Mouse (Mus musculus) left cerebral cortex, adult 18-20 months (tissue): Measurements from ENCODE around the gene Sh3bp5. TPM values are rescaled to one million over a fixed set of nuclear protein-coding genes. Genes with fewer than 3 reads are reported as not detected.
A peak's percentile ranks its signal among the peaks of the same experiment; 100 is the strongest.

Source experiments
- DNase-seq, 2 experiments: peaks; one replicate each; pipeline ENCODE4 v3.0.0; 2021 to 2022; ENCODE audit warnings: low spot score in 2 of 2, mixed read lengths in 1 of 2
- total RNA-seq, 2 experiments: library from RNA; stranded (reverse); gene quantifications; 2 replicates each; pipeline ENCODE4 v1.2.3; 2021

Gene Sh3bp5
- total RNA-seq, 2 experiments from 2014 or later = 61.4 to 68.3 TPM

DNA sequence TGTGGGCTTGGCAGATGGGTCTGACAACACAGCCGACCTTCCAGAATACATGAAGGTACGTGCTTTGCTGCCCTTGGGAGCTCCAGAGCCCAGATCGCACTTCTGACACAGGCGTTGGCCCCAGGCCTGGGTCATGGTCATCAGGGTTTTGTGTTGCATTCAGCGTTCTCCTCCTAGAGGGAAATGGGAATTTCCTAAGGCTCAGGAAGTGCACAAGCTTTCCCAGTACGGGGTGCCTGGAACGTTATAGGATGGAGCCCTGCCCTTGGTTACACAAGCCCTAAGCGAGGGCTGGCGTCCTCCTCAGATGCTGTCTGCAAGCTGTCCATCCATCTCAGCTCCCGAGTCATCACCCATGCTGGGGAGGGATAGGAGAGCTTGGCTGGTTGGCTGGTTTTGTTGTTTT, 23.2 kb downstream of the Sh3bp5 start:
- no peak for DNase-seq

DNA sequence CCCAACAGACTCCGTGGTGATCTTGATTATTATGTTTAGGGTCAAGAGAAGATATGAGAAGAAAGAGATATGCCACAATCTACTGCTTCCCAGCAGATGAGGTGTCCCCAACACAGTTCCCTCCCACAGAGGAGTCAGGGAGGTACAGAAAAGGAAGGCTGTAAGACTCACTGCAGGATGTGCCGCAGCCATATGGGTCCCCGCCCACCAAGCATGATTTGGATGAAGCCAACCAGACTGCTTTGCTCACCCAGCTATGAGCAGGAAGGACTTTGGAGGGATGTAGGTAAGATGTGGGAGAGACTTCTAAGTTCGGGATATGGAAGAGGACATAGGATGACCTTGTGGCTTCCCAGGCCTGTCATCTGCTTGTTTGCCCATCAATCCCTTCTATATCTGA, 25.1 kb downstream of the Sh3bp5 start:
- DNase-seq = peak; percentile 83 to 88

DNA sequence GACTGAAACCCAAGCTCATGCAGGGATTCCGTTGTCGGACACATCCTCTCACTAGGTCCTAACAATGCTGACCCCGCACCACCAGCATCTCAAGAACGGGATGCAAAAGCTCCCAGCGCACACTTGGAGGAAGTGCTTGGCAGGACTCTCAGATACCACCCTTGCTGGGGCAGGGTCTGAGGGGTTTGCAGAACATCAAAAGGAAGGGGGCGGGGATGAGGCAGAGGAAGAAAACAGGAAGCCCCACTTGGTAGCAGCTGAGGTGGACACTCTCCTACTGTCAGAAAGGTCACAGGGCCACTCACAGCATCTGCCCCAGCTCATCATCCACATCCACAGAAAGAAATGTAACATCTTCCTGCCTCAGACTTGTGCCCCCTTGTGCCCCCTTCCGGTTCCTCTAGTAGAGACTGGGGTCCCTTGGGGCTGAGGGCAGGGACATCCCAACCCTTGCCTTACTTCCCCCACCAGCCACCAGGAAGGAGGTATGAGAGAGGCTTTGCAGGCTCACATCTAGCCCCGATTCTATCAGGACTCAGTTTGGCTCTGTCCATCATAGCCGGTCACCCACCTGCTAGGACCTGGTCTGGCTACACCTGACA, 25.7 kb downstream of the Sh3bp5 start:
- no peak for DNase-seq

DNA sequence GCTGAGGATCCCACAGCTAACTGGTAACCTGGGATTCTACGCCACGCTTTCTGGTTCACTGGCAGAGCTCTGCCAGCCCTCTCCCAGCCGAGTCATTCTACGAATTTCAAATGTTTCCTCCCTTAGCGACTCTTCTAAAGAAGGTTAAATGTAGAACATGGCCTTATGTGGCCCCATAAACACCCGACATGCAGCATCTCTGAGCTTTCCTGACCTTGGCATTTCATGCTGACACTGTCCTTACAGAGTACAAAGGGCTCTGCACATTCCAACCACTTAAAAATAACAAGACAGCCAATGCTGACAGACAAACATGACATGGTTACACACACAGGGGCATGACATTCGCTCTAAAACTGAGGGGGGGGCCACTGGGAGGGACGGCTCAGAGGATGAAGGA, 27.2 kb downstream of the Sh3bp5 start:
- no peak for DNase-seq

DNA sequence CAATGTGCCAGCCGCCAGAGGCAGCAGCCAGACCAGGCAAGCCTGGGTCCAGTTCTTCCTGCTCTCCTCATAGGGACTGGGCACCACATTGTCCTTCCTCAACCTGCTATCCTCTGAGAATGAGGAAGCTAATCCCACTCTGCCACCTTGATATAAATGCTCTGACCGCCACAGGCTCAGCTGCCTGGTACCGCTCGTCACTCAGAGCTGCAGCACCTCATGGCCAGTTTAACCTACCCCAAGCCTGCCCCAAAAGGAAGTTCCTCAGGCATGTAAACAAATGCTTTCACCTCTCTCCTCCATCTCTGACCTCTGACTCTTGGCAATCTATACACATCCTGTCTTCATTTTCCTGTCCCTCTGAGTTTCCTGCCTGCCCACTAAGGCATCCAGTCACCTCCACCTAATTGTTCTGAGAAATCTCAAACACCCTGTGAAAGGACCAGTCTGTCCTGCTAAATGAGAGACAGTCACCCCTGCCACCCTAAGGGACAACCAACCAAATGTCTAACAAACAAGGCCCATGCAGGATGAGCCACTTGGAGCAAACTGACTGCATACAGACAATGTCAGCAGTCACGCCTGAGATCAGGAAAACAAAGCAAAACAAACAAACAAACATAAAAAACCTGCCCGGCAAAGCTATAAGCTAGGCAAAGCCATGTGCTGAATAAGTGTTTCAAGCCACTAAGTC, 27.8 kb downstream of the Sh3bp5 start:
- no peak for DNase-seq

DNA sequence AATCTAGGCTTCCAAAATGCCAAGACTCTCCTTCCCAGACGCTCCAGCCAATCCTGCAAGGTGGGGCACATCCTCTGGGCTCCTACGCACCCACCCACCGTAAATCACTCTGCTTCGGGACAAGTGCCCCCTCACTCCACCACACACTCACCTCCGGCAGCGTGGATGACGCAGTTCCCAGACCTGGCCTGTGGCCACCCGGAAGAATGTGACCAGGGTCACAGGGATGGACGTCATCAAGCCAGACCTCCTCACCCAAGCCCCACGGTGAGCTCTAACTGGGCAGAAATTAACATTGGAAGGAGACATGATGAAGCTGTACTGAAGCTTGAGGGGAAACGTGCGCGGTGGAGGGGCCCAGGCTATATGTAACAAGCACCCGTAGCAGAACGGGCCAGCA, 28.7 kb downstream of the Sh3bp5 start:
- DNase-seq = no peak

DNA sequence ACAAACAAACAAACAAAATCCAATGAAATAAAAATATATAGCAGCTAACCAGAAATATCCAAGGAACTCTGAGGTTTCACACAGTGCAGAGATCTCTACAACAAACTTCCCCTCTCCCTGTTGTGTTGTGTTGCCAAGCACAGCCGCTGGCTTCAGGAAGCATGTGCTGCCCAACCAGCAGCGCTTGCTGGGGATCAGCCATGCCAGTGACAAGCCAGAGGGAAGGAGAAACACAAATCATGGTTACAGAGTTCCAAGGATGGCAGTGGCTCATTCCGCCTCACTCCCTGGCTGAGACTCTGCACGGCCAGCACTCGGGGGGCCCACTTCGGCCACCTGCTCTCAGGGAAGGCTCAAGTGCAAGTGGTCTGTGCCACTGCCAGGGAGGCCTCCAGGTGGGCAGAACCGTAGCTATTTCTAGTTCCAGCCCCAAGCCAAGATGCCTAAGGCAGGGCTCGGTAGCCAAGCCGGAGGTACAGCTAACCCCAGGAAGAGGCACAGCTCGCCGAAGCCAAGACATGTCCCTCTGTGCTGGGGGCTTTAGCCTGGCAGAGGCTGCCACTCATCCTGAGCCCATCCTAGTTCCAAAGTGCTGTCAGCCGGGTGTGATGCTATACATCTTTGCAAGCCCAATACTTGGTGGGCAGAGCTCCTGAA, 29.6 kb downstream of the Sh3bp5 start:
- no peak for DNase-seq

DNA sequence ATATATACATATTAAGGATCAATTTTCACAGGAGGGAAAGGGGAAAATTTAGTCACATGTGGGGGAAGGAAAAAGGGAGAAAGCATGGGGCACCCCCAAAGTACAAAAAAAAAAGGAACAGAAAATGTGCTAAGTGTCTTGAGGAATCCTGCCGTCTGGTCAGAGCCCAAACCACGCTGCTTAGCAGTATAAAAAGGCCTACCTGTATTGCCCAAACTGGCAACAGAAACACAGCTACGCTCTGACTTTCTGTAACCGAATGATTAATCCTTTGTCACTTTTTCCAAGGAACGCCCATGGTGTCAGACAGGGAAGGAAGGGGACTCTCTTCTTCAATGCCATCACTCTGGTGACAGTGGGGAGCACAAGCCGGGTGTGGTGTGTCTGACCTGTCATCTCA, 30.2 kb downstream of the Sh3bp5 start:
- no peak for DNase-seq

DNA sequence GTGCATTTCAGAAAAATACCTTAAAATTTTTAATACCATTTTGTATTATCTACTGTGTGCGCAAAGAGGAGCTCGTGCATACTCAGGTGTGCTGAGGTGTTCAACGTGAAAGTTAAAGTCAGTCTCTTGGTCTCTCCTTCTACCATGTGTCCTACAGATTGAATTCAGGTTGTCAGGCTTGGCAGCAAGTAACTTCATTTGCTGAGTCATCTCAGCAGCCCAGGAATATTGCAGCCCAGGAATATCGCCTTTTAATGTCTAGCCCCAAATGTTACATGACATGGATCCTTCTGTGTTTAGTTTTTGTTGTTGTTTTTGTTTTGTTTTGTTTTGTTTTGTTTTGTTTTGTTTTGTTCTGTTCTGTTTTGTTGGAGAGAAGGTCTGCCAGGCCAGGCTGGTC, 31.2 kb downstream of the Sh3bp5 start:
- DNase-seq = no peak

DNA sequence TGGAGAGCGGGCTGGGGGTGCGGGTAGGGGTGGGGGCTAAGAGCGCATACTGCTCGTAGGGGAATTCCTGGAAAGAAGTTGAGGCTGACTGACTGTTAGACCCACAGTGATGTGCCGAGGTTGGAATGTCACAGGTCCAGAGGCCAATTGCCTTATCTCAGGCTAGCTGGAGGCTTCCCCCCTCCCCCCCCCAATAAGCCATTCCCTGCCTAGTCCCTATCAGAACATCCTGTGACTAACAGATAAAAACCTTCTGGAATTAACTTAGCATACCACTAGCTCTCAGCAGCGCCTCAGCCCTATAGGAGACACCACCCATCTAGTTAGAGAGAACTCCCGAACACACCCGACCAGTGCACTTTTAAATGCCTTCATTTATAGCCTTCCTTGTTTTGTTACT, 31.9 kb downstream of the Sh3bp5 start:
- no peak for DNase-seq

DNA sequence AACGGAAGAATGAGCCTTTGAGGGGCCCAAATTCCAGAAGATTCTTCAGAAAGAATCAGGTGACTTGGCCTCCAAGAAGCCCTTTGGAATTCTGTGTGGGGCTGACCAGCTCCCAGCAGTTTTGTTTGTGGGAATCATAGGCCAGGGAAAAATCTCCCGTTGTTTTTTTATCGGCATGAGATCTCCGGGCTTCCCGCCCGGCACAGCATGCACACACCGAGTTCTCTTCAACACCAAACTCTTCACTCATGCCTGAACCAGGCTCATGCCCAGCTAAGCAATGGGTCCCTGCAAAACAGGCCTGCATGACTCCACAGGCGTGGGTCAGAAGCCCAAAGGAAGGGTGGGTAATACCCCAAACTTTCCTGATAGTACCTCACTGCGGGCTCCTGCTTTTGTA, 32.3 kb downstream of the Sh3bp5 start:
- DNase-seq = no peak

DNA sequence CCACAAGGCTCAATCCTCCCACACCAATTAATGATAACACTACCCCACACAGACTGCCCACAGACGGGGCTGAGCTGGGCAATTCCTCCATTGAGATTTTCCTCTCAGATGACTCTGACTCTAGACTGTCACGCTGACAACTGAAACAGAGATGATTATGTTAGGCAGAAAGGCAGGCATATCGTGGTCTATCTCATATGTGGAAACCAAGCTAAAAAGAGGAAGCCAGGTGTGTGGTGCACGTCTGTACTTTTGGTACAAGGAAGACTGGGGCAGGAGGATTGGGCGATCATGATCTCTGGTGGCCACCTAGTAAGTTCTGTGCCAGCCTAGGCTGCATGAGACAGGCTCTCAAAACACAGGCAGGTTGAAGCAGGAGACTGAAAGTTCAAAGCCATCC, 33.2 kb downstream of the Sh3bp5 start:
- no peak for DNase-seq

DNA sequence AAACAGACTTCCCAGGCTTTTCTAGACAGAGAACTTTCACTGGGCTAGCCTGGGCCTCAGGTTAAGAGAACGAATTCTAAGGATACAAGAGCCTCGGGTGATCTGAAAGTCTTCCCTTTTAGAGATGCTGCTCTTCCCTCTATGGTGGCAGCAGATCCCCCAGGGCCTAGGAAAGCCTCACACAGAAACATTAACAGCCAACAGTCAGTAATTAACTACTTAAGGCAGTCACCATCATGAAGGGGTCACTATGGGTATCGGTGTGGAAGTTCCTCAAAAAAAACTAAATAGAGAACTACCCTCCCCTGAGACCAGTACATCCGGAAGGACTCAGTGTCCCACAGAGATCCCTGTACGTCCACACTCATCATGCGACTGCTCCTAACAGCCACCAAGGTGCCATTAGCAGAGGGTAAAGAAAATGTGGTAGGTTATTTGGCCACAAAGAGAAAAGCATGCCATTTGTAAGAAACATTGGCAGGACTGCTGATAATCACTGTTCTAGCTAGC, 33.9 kb downstream of the Sh3bp5 start:
- no peak for DNase-seq

DNA sequence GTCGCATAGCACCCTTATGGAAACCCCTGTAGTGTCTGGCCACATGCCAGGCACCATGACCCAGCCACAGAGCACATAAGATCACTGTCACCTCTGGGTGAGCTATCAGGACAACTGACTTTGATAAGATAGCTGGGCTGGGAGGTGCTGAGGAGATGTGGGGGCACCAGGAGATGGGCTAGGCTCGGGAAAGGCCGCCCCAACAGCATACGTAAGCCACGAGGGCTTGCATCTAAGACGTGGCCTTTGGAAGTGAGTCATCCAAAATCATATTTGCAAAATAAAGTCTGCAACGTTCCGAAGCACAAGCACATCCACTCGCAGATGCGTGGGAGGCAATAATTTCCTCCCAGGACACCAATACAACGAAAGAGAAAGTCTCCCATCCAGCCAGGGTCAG, 35.0 kb downstream of the Sh3bp5 start:
- DNase-seq = no peak

DNA sequence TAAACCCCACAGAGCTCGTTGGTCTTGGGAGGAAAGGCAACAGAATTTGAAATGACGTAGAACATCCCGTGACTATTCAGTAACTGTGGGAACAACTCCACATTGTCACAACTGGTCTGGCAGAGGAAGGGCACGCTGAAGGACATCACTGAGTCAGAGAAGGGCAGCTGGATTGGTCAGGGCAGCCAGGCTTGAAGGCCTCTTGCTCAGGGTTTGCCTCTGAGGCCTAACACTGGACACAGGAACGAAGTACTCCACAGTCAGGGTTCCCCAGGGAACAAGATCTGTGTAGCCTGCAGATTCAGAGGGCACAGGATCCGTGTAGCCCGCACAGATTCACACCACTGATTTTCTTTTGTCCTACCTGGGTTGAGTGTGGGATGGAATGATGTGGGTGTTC, 35.6 kb downstream of the Sh3bp5 start:
- DNase-seq = no peak

DNA sequence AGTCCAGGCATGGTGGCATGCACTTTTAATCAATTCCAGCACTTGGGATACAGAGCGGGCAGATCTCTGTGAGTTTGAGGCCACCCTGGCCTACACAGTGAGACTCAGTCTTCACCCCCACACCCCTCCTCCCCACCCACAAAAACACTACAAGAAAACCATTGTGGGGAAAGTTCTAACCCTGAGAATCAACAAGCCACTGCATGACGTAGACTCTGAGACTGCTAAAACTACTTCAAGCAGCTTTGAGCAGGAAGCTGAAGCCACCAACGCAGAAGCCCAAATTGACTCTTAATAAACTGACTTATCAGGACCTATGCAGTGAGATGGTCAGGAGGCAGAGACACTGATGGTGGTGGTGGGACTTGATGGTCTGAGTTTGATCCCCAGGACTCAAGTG, 36.6 kb downstream of the Sh3bp5 start:
- DNase-seq = no peak

DNA sequence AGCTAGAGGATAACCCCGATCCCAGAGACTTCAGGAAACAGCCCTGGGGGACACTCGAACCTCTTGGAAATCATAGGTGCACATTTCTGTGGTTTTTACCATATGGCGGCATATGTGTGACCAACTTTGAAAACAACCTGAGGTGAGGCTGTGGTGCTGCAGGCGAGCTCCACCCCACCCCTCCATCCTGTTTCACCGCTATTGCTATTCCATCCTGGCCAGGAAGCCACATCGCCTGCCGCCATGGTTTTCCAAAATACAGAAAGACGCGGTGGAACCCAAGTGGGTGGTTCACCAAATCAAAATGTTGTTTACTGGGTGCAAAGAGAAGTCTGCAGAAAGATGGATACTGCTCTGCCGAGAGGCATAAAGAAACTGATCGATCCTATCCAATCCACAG, 37.1 kb downstream of the Sh3bp5 start:
- no peak for DNase-seq

DNA sequence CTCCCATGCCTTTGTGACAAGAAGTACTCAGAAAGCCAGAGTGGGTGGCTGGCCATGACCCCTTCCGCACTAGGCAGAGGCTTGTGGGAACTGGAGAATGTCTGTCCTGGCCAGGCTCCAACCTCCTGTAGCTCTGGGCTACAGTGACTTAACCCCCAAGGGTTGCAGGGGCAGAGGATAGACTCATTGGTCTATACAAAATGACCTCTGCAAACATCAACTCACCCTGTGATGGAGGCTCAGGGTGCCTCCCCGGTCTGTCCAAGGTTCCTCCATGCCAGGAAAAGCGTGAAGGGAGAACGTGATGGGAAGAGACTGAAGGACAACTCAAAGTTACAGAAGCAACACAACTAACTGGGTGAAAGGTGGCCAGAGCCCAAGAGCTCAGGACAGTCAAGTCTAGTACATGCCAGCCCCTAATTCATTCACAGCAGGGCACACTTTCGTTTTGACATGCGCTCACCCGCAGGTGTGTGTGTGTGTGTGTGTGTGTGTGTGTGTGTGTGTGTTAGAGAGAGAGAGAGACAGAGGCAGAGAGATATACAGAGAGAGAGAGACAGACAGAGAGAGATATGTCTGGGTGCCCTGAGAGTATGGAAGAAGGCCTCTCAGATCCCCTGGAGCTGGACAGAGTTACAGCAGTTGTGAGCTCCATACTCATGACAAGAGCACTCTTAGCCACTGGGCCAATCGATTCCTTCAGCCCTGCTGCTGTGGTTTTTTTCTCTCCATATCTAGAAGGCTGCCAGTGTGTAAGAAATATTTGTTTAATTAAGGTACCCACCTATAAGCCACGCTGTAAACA, 37.9 kb downstream of the Sh3bp5 start:
- DNase-seq = no peak

DNA sequence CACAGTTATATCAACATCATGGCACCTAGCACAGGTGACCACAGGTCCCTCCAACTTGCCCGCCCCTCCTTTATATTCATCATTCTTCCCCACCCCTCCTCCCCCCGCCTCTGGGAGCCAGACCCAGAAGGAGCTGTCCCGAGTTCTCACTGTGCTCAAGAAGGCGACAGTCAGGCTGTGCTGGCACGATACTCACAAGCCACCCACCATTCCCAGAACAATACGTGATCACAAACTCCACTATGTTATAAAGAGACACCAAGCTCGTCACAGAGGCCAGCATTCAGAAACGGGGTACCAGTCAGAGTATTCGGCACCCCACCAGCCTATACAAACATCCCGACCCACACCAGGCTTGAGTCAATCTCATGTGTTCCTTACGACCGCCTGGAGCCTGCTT, 38.5 kb downstream of the Sh3bp5 start:
- no peak for DNase-seq

DNA sequence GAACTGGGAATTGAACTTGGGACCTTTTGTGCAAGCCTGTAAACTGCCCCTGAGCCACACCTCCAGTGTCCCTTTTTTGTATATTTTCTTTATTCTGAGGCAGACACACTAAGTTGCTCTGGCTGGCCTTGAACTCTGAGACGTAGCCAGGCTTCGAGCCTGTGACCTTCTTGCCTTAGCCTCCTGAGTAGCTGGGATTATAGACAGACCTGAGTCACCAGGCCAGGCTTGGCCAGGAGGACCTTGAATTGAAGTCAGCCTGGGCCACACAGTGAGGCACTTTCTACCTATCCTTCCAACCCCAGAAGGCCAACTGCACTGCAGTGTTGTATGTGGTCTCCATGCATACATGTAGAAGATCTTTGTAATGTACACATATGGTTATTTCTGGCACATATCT, 39.5 kb downstream of the Sh3bp5 start:
- no peak for DNase-seq

DNA sequence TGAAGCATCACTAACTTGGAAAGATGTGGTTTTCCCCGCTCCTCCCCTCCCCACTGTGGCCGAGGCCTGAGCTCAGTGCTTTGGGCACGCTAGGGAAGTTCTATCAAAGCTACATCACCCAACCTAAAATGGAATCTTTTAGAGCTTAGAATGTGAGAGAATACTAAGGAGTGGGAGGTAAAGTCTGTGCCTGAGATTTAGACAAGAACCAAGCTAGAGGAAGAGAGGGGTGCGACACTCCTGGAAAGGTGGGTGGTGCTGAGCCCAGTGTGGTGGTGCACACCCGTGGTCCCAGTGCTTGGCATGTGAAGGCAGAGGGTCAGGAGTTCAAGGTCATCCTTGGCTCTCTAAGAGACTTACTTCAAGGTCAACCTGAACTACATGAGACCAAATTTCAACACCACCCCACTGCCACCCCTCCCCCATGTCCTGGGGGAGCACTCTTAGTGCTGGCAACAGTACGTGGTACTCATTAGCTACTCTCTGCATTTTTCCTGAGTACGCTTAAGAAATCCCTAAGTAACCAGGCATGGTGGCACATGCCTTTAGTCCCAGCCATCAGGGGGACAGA, 40.2 kb downstream of the Sh3bp5 start:
- DNase-seq = no peak
